Mouse (Mus musculus) lung, postnatal 0 days (tissue): ENCODE results near the gene C1s2.

ENCODE experiments used
- CTCF ChIP-seq: IDR thresholded peaks from 2 replicates; pipeline ENCODE4 v1.5.1; 2016; ENCODE audit warnings: antibody characterized with exemption, mild to moderate bottlenecking
- EP300 ChIP-seq: IDR thresholded peaks from 2 replicates; pipeline ENCODE4 v1.6.1; 2016; ENCODE audit warnings: antibody characterized with exemption, mild to moderate bottlenecking, control low read depth

DNA sequence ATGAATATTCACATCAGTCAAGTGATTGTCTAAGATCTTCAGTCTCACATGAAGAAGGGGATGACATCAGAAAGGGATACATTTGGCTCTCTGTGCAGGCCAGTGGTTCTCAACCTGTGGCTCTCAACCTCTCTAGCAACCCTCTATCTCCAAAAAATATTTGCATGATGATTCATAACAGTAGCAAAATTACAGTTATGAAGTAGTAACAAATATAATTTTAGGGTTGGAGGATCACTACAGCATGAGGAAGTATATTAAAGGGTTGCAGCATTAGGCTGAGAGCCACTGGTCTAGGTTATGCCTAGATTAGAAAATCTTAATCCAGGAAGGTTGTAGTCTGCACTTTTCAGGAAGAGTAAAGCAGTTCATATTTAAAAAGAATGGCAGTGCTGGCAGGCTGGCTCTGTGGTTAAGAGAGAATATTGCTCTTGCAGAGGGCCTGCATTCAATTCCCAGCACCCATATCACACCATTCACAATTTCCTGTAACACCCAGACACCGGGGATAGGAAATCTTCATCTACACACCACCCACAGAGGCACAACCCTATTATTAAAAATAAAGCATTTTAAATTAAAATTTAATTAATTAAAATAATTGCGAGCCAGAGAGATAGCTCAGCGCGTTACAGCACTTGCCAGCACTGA, 25.4 kb upstream of the C1s2 start:
- TF ChIP-seq CTCF (no peak), EP300 (no peak)
